Mouse (Mus musculus) neural tube, embryonic 14.5 days (tissue): Measurements from ENCODE around the gene Srprb. TPM values are rescaled to one million over a fixed set of nuclear protein-coding genes. Genes with fewer than 3 reads are reported as not detected.

Experiments
- ATAC-seq: fragments of 200-750 bp; cut with Nextera tagmentation; 2 replicates; pipeline ENCODE4 v1.8.0; 2017; ENCODE audit warnings: low read depth, mild to moderate bottlenecking, moderate TSS enrichment, moderate library complexity
- H3K27ac ChIP-seq: fragments of 300-500 bp; sonication (generic); 2 replicates; pipeline ENCODE4 v1.5.1; 2014; ENCODE audit warnings: low read depth, mild to moderate bottlenecking, control low read depth, low read length, moderate library complexity, mixed read lengths
- H3K27me3 ChIP-seq: fragments of 300-500 bp; sonication (generic); 2 replicates; pipeline ENCODE4 v1.6.1; 2014; ENCODE audit warnings: low read length; ENCODE audit not compliant: control insufficient read depth, insufficient read depth
- H3K36me3 ChIP-seq: fragments of 300-500 bp; sonication (generic); 2 replicates; pipeline ENCODE4 v1.6.1; 2014; ENCODE audit warnings: low read length, mixed read lengths; ENCODE audit not compliant: control insufficient read depth, insufficient read depth
- H3K4me1 ChIP-seq: fragments of 300-500 bp; sonication (generic); 2 replicates; pipeline ENCODE4 v1.6.1; 2014; ENCODE audit warnings: low read length; ENCODE audit not compliant: control insufficient read depth, insufficient read depth
- H3K4me2 ChIP-seq: fragments of 300-500 bp; sonication (generic); 2 replicates; pipeline ENCODE4 v1.6.1; 2014; ENCODE audit warnings: mild to moderate bottlenecking, low read depth, low read length, control low read depth
- H3K4me3 ChIP-seq: fragments of 300-500 bp; sonication (generic); 2 replicates; pipeline ENCODE4 v1.5.1; 2014; ENCODE audit warnings: low read depth, low read length, control low read depth, mixed read lengths
- H3K9ac ChIP-seq: fragments of 300-500 bp; sonication (generic); replicated peaks from 2 replicates; pipeline ENCODE4 v1.6.1; 2014; ENCODE audit warnings: low read depth, mild to moderate bottlenecking, control low read depth, low read length, mixed read lengths
- H3K9me3 ChIP-seq: fragments of 300-500 bp; sonication (generic); 2 replicates; pipeline ENCODE4 v1.6.1; 2016; ENCODE audit warnings: low read length; ENCODE audit not compliant: control insufficient read depth
- WGBS: fragments of 180-500 bp; shearing (Covaris S2); extraction: QIAGEN DNeasy Blood & Tissue Kit; methylation state at CpG from one replicate; pipeline ENCODE4 v1.1.7; 2014; 5-methylcytosine and 5-hydroxymethylcytosine counted together
- polyA plus RNA-seq: library from polyadenylated mRNA; unstranded; fragments of >200 nt; fragmentation: Nextera tagmentation; extraction: Ambion mirVana; gene quantifications from 2 replicates; pipeline ENCODE4 v1.2.1, GENCODE M21; 2014

The Srprb gene
- polyA plus RNA-seq, 1 experiment from 2014 or later: 57.3 TPM

DNA sequence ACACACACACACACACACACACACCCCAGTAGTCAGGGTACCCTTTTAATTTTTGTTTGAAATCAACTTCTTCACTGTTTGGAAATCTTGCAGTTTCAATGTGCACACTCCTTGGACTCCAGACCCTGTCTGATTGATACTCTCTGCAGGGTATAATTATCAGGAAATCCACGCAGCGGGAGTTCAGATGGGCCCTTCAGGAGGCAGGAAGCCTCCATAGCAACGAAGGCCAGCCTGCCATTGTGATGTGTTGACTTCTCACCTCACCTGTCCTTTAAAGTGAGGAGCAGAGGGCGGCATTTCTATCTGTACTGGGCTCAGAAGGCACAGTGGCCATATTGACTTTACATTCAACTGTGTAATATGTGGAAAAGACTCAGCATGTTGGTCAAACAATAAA is 17.1 kb downstream of the Srprb start:
- WGBS: 73% methylated on average over 4 of the region's 4 CpGs
- peaks cover 9% of the 10 kb centered on the region for H3K36me3 ChIP-seq

DNA sequence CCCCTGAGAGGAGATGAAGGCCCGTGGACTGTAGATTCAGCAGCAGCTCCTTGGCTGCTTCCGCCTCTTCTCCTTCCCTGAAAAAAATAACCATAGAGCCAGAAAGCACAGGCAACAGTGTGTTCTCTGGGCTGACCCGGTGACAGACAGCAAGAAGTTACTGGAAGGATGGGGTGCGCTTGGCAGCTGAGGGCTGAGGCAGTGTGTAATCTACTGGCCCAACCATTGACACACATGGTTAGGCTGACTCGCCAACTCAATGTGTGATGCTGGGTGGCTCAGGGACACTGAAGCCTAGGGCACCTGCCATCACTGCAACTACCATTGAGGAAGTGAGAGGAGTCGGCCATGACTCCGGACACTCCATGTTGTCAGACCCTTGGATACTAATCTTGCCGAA is 20.1 kb downstream of the Srprb start:
- H3K36me3 ChIP-seq: peaks cover 20% of the 10 kb centered on the region; the same call in 1 of the 2 replicates
- no peak overlapping the region for H3K4me3 ChIP-seq
- peaks cover 12% of the 10 kb centered on the region; the same call in 1 of the 2 replicates for H3K4me1 ChIP-seq
- H3K9me3 ChIP-seq: no peaks in the 10 kb centered on the region
- no peak for ATAC-seq
- H3K27ac ChIP-seq: no peak overlapping the region
- no peak overlapping the region for H3K9ac ChIP-seq
- WGBS: 93% methylated on average over 8 of the region's 8 CpGs
- no peak overlapping the region for H3K4me2 ChIP-seq
- H3K27me3 ChIP-seq: no peaks in the 10 kb centered on the region

More for the DNA sequence above, 17.1 kb downstream of the Srprb start:
- Histone ChIP-seq H3K9me3 (no peaks in the 10 kb centered on the region), H3K4me2 (no peak overlapping the region), H3K27ac (no peak overlapping the region), H3K4me1 (peaks cover 12% of the 10 kb centered on the region; the same call in 1 of the 2 replicates), H3K9ac (no peak overlapping the region), H3K27me3 (no peaks in the 10 kb centered on the region), H3K4me3 (no peak overlapping the region)
- ATAC-seq: no peak

DNA sequence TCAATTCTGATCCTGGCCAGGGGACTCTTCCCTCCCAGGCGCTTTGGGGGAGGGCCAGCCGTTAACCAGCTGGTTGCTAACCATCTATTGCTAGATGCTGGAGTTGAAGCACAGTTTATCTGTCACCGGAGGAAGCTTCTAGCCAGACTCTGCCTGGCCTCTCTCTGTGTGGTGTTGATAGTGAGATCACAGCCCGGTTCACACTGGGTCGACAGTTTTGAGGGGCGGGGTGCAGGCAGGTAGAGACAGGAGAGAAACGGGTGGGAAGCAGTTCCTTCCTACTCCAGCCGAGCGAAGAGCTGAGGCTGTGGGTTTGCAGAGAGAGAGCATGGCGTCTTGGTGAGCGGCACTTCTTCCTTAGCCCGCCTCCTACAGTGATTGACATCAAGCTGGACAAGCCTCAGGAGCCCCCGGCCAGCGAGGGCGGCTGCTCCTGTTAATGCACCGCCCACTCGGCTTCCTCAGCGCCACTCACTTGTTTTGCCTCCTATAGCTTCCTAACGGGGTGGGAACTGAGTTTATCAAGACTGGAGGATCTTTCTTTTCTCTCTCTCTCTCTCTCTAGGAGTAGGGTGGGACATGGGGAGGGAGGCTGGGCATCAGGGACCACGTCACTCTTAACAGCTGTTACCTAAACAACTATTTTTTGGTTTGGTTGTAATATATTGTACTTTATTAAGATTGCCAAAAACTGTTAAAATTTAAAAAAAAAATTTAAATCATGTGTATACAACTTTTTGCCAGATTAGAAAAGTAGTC is 21.0 kb downstream of the Srprb start:
- no peak overlapping the region; the same call in 1 of the 2 replicates for H3K4me3 ChIP-seq
- peak overlapping the region; percentile 66; the same call in 1 of the 2 replicates for H3K27ac ChIP-seq
- H3K27me3 ChIP-seq: no peaks in the 10 kb centered on the region
- H3K9ac ChIP-seq: 0 out of 2 replicates have a peak overlapping the region, but pooled peaks have one; percentile 11
- 6% methylated on average over 20 of the region's 20 CpGs for WGBS
- peaks cover 12% of the 10 kb centered on the region; the same call in 1 of the 2 replicates for H3K4me1 ChIP-seq
- peaks cover 20% of the 10 kb centered on the region; the same call in 1 of the 2 replicates for H3K36me3 ChIP-seq
- H3K4me2 ChIP-seq: peak overlapping the region; percentile 37
- H3K9me3 ChIP-seq: no peaks in the 10 kb centered on the region
- peak; percentile 59; the same call in 1 of the 2 replicates for ATAC-seq

DNA sequence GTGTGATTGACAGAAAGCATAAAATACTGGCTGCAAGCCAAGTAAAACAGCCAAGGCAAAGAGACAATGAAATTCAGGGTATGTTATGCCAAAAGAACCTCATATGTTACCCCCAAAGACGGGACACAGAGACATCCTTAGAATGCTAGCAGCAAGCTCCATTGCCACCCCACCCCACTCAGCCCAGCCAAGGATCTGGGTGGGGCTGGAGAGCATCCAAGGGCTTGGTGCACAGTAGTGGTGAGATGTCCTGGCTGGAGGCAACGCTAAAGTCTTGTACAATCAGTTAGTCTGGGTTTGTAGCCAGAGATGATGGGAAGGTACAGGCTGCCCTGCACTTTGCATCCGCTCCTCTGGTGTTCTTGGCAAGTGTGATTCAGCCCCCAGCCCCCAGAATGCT is 21.6 kb downstream of the Srprb start:
- H3K9ac ChIP-seq: 0 out of 2 replicates have a peak overlapping the region, but pooled peaks have one; percentile 11
- peaks cover 20% of the 10 kb centered on the region; the same call in 1 of the 2 replicates for H3K36me3 ChIP-seq
- H3K9me3 ChIP-seq: no peaks in the 10 kb centered on the region
- no peaks in the 10 kb centered on the region for H3K27me3 ChIP-seq
- no peak for ATAC-seq
- no peak overlapping the region; the same call in 1 of the 2 replicates for H3K27ac ChIP-seq
- H3K4me3 ChIP-seq: no peak overlapping the region
- H3K4me2 ChIP-seq: no peak overlapping the region; the same call in 1 of the 2 replicates
- H3K4me1 ChIP-seq: peaks cover 12% of the 10 kb centered on the region; the same call in 1 of the 2 replicates
- WGBS: 67% methylated on average over 3 of the region's 3 CpGs

DNA sequence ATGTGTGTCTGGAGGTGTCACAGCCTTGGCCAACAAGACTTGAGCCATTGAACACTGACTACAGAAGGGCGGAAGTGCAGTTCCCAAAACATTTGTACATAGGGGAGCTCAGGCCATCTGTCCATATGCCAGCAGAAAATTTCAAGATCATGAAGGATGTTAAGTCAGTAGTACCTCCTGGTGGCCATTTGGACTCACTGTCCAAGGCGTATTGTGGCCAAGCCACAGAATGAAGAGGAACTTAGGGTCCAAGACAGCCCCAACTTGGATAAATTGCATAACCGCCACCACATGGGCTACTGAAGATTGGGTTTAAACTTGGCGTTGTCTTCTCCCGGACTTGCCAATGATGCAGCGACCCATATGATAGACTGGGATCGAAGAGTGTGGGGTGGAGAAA is 26.2 kb downstream of the Srprb start:
- Histone ChIP-seq H3K4me1 (peaks cover 8% of the 10 kb centered on the region; the same call in 1 of the 2 replicates), H3K36me3 (peaks cover 20% of the 10 kb centered on the region; the same call in 1 of the 2 replicates), H3K27me3 (no peaks in the 10 kb centered on the region), H3K9me3 (no peaks in the 10 kb centered on the region), H3K4me2 (no peak overlapping the region), H3K4me3 (no peak overlapping the region), H3K27ac (no peak overlapping the region), H3K9ac (no peak overlapping the region)
- no peak for ATAC-seq
- 96% methylated on average over 7 of the region's 7 CpGs for WGBS

DNA sequence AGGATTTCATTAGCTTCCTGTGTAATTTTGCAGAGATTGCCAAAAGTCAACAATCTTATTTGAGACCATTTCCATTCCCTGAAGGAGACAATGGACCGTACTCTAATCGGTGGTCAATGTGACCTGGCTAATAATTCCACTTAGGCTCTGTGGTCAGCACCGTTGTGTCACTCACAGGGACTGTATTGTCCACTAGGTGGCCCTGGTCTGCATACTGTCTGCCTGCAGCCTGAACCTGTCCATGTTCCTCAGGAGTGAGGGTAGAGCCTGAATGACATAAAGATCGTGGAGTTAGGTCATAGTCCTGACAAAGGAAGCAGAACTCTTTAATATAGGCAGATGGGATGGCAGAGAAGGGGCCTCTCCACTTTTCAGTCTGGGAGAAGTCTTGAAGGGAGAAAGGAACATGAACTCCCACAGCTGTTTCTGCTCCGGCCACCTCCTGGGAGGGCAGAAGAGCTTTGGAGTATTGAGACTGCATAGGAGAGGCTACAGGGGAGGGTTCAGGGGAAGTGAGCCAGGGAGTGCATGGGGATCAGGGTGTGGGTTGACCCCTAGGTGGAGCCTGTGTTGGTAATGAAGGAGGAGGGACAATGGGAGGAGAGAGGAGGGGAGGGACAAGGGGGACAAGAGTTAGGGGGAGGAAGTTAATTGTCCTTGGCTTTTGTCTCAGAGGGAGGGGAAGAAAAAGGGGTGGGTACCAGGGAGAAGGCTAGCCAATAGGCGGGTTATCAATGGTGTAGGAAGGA is 27.0 kb downstream of the Srprb start:
- H3K9me3 ChIP-seq: no peaks in the 10 kb centered on the region
- no peak overlapping the region for H3K9ac ChIP-seq
- no peak overlapping the region for H3K27ac ChIP-seq
- no peak for ATAC-seq
- no peak overlapping the region for H3K4me2 ChIP-seq
- H3K4me1 ChIP-seq: 0 out of 2 replicates have a peak, but pooled peaks cover under 1% of the 10 kb centered on the region
- WGBS: 59% methylated on average over 6 of the region's 6 CpGs
- H3K36me3 ChIP-seq: peaks cover 20% of the 10 kb centered on the region; the same call in 1 of the 2 replicates
- no peaks in the 10 kb centered on the region for H3K27me3 ChIP-seq
- no peak overlapping the region for H3K4me3 ChIP-seq

DNA sequence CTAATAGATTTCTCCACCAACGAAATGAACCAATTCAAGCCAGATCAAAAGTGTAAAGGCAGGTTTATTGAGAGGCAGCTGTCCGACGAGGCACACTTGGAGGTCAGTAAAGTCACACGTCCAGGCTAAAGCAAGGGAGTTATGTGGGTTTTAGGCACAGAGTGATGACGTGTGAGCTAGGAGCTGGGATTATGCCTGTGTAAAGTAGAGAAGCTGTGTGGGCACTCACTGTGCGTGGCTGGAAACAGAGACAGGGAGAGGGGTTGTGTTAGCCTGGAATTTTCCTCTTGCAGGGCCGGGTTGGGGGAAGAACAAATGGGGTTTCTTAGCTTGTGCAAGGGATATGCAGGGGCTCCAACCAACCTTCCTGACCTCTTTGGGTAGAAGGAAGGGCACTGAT is 33.2 kb downstream of the Srprb start:
- no peak for ATAC-seq
- H3K9me3 ChIP-seq: no peaks in the 10 kb centered on the region
- no peaks in the 10 kb centered on the region for H3K4me1 ChIP-seq
- H3K27me3 ChIP-seq: no peaks in the 10 kb centered on the region
- H3K36me3 ChIP-seq: peaks cover 18% of the 10 kb centered on the region
- H3K9ac ChIP-seq: no peak overlapping the region
- no peak overlapping the region for H3K27ac ChIP-seq
- no peak overlapping the region for H3K4me3 ChIP-seq
- no peak overlapping the region for H3K4me2 ChIP-seq
- 60% methylated on average over 7 of the region's 7 CpGs for WGBS

DNA sequence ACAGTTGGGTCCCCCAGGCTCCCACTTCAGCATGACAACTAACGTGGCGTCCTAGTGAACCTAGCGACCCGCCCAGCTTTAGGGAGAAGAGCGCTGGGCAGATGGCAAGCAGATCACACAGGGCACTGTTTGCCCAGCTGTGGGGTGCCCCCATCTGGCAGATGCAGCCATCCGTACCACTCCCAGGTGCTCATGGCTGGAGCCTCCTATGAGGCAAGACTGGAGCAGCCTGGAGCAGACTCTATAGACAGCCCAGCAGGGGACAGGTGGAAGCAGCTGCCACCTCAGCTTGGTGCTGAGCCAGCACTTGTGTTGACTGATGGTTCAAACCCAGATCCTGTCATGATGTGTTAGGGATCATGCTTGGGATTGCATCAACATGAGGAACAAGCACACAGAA is 33.9 kb downstream of the Srprb start:
- Histone ChIP-seq H3K4me3 (no peak overlapping the region), H3K27me3 (no peaks in the 10 kb centered on the region), H3K4me2 (no peak overlapping the region), H3K36me3 (peaks cover 19% of the 10 kb centered on the region), H3K9me3 (no peaks in the 10 kb centered on the region), H3K4me1 (no peaks in the 10 kb centered on the region), H3K9ac (no peak overlapping the region), H3K27ac (no peak overlapping the region)
- peak; percentile 76; the same call in 1 of the 2 replicates for ATAC-seq
- WGBS: 61% methylated on average over 6 of the region's 6 CpGs
